Comparison of ENCODE assay signal across 8 mouse cellular contexts in genomic region chr16:32643661-32644061, GRCm38 (mm10). TPM values are rescaled to one million over a fixed set of nuclear protein-coding genes. Genes with fewer than 3 reads are reported as not detected.
DNase-seq lines count a peak whose midpoint lies in the region; ATAC-seq and TF ChIP-seq lines count a peak whose summit lies in the region.

TSS of gene Tnk2 (plus strand) at chr16:32643874.

- peak; percentile 70 for DNase-seq in c-Kit-positive CD71-positive TER-119-negative erythroid progenitor cells, embryonic 14.5 days (ENCODE audit: low read depth)
- DNase-seq in heart, postnatal 0 days (ENCODE audit: low spot score), result peak; percentile 63
- peak; percentile 90 to 95 for DNase-seq in kidney, postnatal 4 days
- DNase-seq in thymus, adult 18-20 months, result peak; percentile 81 to 85

- H3K36me3 ChIP-seq in ES-Bruce4 (ENCODE audit: control insufficient read depth, insufficient read depth, low read length, poor library complexity, severe bottlenecking), result no peaks in the 10 kb centered on the region
- H3K36me3 ChIP-seq in forebrain, embryonic 12.5 days (replicated peaks), result no peaks in the 10 kb centered on the region
- no peaks in the 10 kb centered on the region for H3K36me3 ChIP-seq in heart, postnatal 0 days (replicated peaks; ENCODE audit: control insufficient read depth, insufficient read depth, low read length)
- no peaks in the 10 kb centered on the region for H3K36me3 ChIP-seq in liver, embryonic 16.5 days (ENCODE audit: control insufficient read depth, insufficient read depth)
- no peaks in the 10 kb centered on the region for H3K36me3 ChIP-seq in neural tube, embryonic 14.5 days (ENCODE audit: control insufficient read depth, insufficient read depth, low read length)

- H3K4me3 ChIP-seq in ES-Bruce4 (ENCODE audit: low read depth, low read length), result peak within 1 kb of the TSS; percentile 58
- H3K4me3 ChIP-seq in forebrain, embryonic 12.5 days (replicated peaks), result peak within 1 kb of the TSS; percentile 90
- H3K4me3 ChIP-seq in heart, postnatal 0 days (ENCODE audit: low read depth, low read length), result peak within 1 kb of the TSS; percentile 86
- H3K4me3 ChIP-seq in liver, embryonic 16.5 days (ENCODE audit: low read depth, low read length), result peak within 1 kb of the TSS; percentile 95
- peak within 1 kb of the TSS; percentile 89 for H3K4me3 ChIP-seq in neural tube, embryonic 14.5 days (ENCODE audit: low read depth, low read length)

- TF ChIP-seq EP300 in ES-Bruce4 (IDR thresholded peaks at IDR 0.05; ENCODE audit: insufficient read depth, low read depth, low read length), result no peak
- TF ChIP-seq EP300 in heart, postnatal 0 days (IDR thresholded peaks at IDR 0.05; ENCODE audit: low read depth), result no peak

- H3K9me3 ChIP-seq in ES-Bruce4 (replicated peaks; ENCODE audit: control insufficient read depth, insufficient read depth, low read length, poor library complexity, severe bottlenecking), result no peaks in the 10 kb centered on the region
- no peaks in the 10 kb centered on the region for H3K9me3 ChIP-seq in forebrain, embryonic 12.5 days
- H3K9me3 ChIP-seq in heart, postnatal 0 days (replicated peaks; ENCODE audit: control insufficient read depth, low read length), result no peaks in the 10 kb centered on the region
- H3K9me3 ChIP-seq in liver, embryonic 16.5 days (replicated peaks; ENCODE audit: control insufficient read depth, low read length), result no peaks in the 10 kb centered on the region
- H3K9me3 ChIP-seq in neural tube, embryonic 14.5 days (ENCODE audit: control insufficient read depth, low read length), result no peaks in the 10 kb centered on the region

- ATAC-seq in forebrain, embryonic 12.5 days (ENCODE audit: low FRiP score), result peak; percentile 92
- peak; percentile 88 for ATAC-seq in heart, postnatal 0 days (ENCODE audit: insufficient read depth, low read depth)
- ATAC-seq in liver, embryonic 16.5 days (ENCODE audit: low read depth), result peak; percentile 85
- ATAC-seq in neural tube, embryonic 14.5 days (ENCODE audit: low read depth), result peak; percentile 86

- H3K4me2 ChIP-seq in forebrain, embryonic 12.5 days, result peak within 1 kb of the TSS; percentile 79
- H3K4me2 ChIP-seq in heart, postnatal 0 days (ENCODE audit: low read depth, low read length), result peak within 1 kb of the TSS; percentile 96
- peak within 1 kb of the TSS; percentile 98 for H3K4me2 ChIP-seq in liver, embryonic 16.5 days (ENCODE audit: low read depth, low read length)
- H3K4me2 ChIP-seq in neural tube, embryonic 14.5 days (ENCODE audit: low read depth, low read length), result peak within 1 kb of the TSS; percentile 85

- no peak for TF ChIP-seq CTCF in ES-Bruce4 (IDR thresholded peaks at IDR 0.05; ENCODE audit: low read depth, low read length)
- TF ChIP-seq CTCF in heart, postnatal 0 days (IDR thresholded peaks at IDR 0.05; ENCODE audit: low read depth), result no peak

- H3K4me1 ChIP-seq in ES-Bruce4 (ENCODE audit: control insufficient read depth, insufficient read depth, low read length), result peaks cover 2% of the 10 kb centered on the region
- H3K4me1 ChIP-seq in forebrain, embryonic 12.5 days, result peaks cover 30% of the 10 kb centered on the region
- peaks cover 12% of the 10 kb centered on the region for H3K4me1 ChIP-seq in heart, postnatal 0 days (ENCODE audit: control insufficient read depth, insufficient read depth)
- H3K4me1 ChIP-seq in liver, embryonic 16.5 days (ENCODE audit: control insufficient read depth, low read depth, low read length), result peaks cover 25% of the 10 kb centered on the region
- peaks cover 18% of the 10 kb centered on the region for H3K4me1 ChIP-seq in neural tube, embryonic 14.5 days (ENCODE audit: control insufficient read depth, insufficient read depth, low read length)

- peak within 1 kb of the TSS; percentile 97 for H3K9ac ChIP-seq in ES-Bruce4 (ENCODE audit: low read depth, poor library complexity, severe bottlenecking)
- peak within 1 kb of the TSS; percentile 95 for H3K9ac ChIP-seq in forebrain, embryonic 12.5 days
- peak within 1 kb of the TSS; percentile 86 for H3K9ac ChIP-seq in heart, postnatal 0 days (replicated peaks; ENCODE audit: low read depth, low read length)
- H3K9ac ChIP-seq in liver, embryonic 16.5 days (ENCODE audit: low read depth, low read length), result peak within 1 kb of the TSS; percentile 94
- H3K9ac ChIP-seq in neural tube, embryonic 14.5 days (replicated peaks; ENCODE audit: low read depth, low read length), result peak within 1 kb of the TSS; percentile 86

- H3K27me3 ChIP-seq in ES-Bruce4 (ENCODE audit: control insufficient read depth, insufficient read depth, low read length, poor library complexity, severe bottlenecking), result no peaks in the 10 kb centered on the region
- H3K27me3 ChIP-seq in forebrain, embryonic 12.5 days, result no peaks in the 10 kb centered on the region
- no peaks in the 10 kb centered on the region for H3K27me3 ChIP-seq in heart, postnatal 0 days (ENCODE audit: control insufficient read depth, insufficient read depth, low read length)
- H3K27me3 ChIP-seq in liver, embryonic 16.5 days (ENCODE audit: control insufficient read depth, insufficient read depth, low read depth, low read length), result no peaks in the 10 kb centered on the region
- no peaks in the 10 kb centered on the region; the same call in 1 of the 2 replicates for H3K27me3 ChIP-seq in neural tube, embryonic 14.5 days (ENCODE audit: control insufficient read depth, insufficient read depth, low read length)

- WGBS in forebrain, embryonic 12.5 days, result under 1% methylated on average over 33 of the region's 40 CpGs
- WGBS in heart, postnatal 0 days, result under 1% methylated on average over 23 of the region's 40 CpGs
- 1% methylated on average over 33 of the region's 40 CpGs for WGBS in liver, embryonic 16.5 days (ENCODE audit: insufficient replicate concordance)
- 2% methylated on average over 36 of the region's 40 CpGs for WGBS in neural tube, embryonic 14.5 days

- TF ChIP-seq POLR2A in ES-Bruce4 (IDR thresholded peaks at IDR 0.05; ENCODE audit: insufficient read depth, low read length), result no peak

- no peak within 1 kb of the TSS for H3K27ac ChIP-seq in ES-Bruce4 (ENCODE audit: insufficient read depth, low read length)
- peak within 1 kb of the TSS; percentile 91 for H3K27ac ChIP-seq in forebrain, embryonic 12.5 days
- peak within 1 kb of the TSS; percentile 54 for H3K27ac ChIP-seq in heart, postnatal 0 days (ENCODE audit: low read depth)
- H3K27ac ChIP-seq in liver, embryonic 16.5 days (ENCODE audit: low read length), result peak within 1 kb of the TSS; percentile 79
- peak within 1 kb of the TSS; percentile 84 for H3K27ac ChIP-seq in neural tube, embryonic 14.5 days (ENCODE audit: low read depth, low read length)

RNA-seq across cellular contexts. Expression of gene Tnk2, which starts in this region (rescaled TPM):
- polyA plus RNA-seq in ES-Bruce4 (2011; ENCODE audit: insufficient read depth, insufficient read length, low read depth, missing spikeins), result 37.6 and 42.4 TPM in 2 replicates
- polyA plus RNA-seq in forebrain, embryonic 12.5 days (2016; fragmentation: Nextera tagmentation; extraction: Ambion mirVana), result 13.9 and 14.2 TPM in 2 replicates
- 9.4 and 14.2 TPM in 2 replicates for total RNA-seq in heart, postnatal 0 days (2014; rRNA removed; ENCODE audit: low replicate concordance)
- polyA plus RNA-seq in heart, postnatal 0 days (2015; fragmentation: Nextera tagmentation; extraction: Ambion mirVana), result 6.0 and 7.0 TPM in 2 replicates
- 2.7 and 2.8 TPM in 2 replicates for polyA plus RNA-seq in liver, embryonic 16.5 days (2015; fragmentation: Nextera tagmentation; extraction: Ambion mirVana)
- 18.7 and 23.9 TPM in 2 replicates for polyA plus RNA-seq in neural tube, embryonic 14.5 days (2014; fragmentation: Nextera tagmentation; extraction: Ambion mirVana)
